In the genomic region with DNA sequence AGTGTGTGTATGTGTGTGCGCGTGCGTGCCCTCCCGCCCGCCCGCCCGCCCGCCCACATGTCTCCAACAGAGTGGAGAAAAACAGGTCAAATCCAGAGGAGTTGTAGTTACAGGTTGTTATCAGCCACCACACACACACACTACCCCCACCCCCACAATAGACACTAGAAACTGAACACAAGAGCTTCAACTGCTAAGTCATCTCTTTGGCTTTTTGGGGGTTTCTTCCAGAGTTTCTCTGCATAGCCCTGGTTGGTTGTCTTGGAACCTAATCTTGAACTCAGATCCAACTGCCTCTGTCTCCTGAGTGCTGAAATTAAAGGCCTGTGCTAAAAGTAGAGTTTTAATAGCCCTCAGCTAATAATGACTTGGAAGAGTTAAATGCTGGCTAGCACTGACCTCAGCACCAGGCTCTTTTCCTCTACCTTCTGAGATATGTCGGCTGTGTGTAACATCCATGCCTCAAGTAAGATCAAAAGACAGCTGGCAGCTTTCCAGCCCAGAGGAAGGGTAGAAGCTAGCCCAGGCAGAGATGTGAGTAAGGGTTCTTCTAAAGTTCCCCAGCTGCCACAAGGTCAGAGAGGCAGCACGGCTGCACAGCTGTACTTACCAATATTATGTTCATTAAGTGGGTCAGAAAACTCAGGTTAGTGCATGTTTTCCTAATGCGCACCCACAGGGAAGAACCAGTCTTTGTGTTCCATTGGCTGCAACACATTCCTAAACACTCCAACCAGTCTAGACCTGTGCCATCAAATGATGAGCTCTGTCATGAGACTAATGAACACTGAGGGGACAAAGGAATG, we compare ENCODE assay signal across 8 mouse cellular contexts. TPM values are rescaled to one million over a fixed set of nuclear protein-coding genes. Genes with fewer than 3 reads are reported as not detected.
DNase-seq lines count a peak whose midpoint lies in the region; ATAC-seq and TF ChIP-seq lines count a peak whose summit lies in the region.
"Had no signal": no experiment of that assay in that cellular context is flagged by ENCODE, and none has a peak within 500 bp of the region (broad histone marks: within the 10 kb centered on the region; RNA-seq: fewer than 3 reads in every experiment).

No protein-coding gene starts in this region.

- WGBS in stomach, postnatal 0 days: 68% methylated on average over 11 of the region's 11 CpGs

- H3K9me3 ChIP-seq in stomach, postnatal 0 days (ENCODE audit: control insufficient read depth, low read length): no peaks in the 10 kb centered on the region
- H3K9me3 ChIP-seq: neural tube, embryonic 15.5 days had no signal

- no peaks in the 10 kb centered on the region for H3K27me3 ChIP-seq in stomach, postnatal 0 days (ENCODE audit: control insufficient read depth, insufficient read depth, low read length)
- H3K27me3 ChIP-seq: neural tube, embryonic 15.5 days had no signal

- no peak overlapping the region for H3K4me3 ChIP-seq in stomach, postnatal 0 days (ENCODE audit: low read depth, low read length)
- H3K4me3 ChIP-seq: neural tube, embryonic 15.5 days had no signal

- peak; percentile 18 for DNase-seq in lung, postnatal 10 days
- DNase-seq in lung, postnatal 4 days: no peak
- DNase-seq in brain, embryonic 14.5 days (ENCODE audit: low read depth): peak; percentile 10
- DNase-seq in kidney, postnatal 10 days: peak; percentile 63
- no peak for DNase-seq in stomach, postnatal 0 days (ENCODE audit: low spot score)
- no peak for DNase-seq in layer of hippocampus, adult 11-12 months (ENCODE audit: low spot score)
- no peak for DNase-seq in urinary bladder, adult 18-20 months (ENCODE audit: low spot score in 2 of 2)

- H3K4me1 ChIP-seq in stomach, postnatal 0 days (replicated peaks; ENCODE audit: control insufficient read depth, insufficient read depth): peaks cover 7% of the 10 kb centered on the region

- peak; percentile 37; the same call in 1 of the 2 replicates for ATAC-seq in stomach, postnatal 0 days (ENCODE audit: low FRiP score, low TSS enrichment)

- peak overlapping the region; percentile 80 for H3K27ac ChIP-seq in stomach, postnatal 0 days (replicated peaks)
- H3K27ac ChIP-seq: neural tube, embryonic 15.5 days had no signal

- H3K4me2 ChIP-seq in stomach, postnatal 0 days (replicated peaks; ENCODE audit: low read depth): no peak overlapping the region; the same call in 1 of the 2 replicates
- H3K4me2 ChIP-seq: neural tube, embryonic 15.5 days had no signal

- no peak overlapping the region for H3K9ac ChIP-seq in stomach, postnatal 0 days (ENCODE audit: low read length)
- H3K9ac ChIP-seq: neural tube, embryonic 15.5 days had no signal

- H3K36me3 ChIP-seq in stomach, postnatal 0 days (ENCODE audit: control insufficient read depth, insufficient read depth, low read length): peaks cover 5% of the 10 kb centered on the region

- TF ChIP-seq CTCF in brain, embryonic 14.5 days (IDR thresholded peaks at IDR 0.05; ENCODE audit: borderline replicate concordance, extremely low read depth, insufficient read depth, insufficient read length): no peak
- no peak for TF ChIP-seq CTCF in stomach, postnatal 0 days (IDR thresholded peaks at IDR 0.05; ENCODE audit: low read depth)

- peak; percentile 65 for TF ChIP-seq EP300 in stomach, postnatal 0 days (optimal IDR thresholded peaks at IDR 0.05)

- TF ChIP-seq POLR2A in brain, embryonic 14.5 days (IDR thresholded peaks at IDR 0.05; ENCODE audit: borderline replicate concordance, extremely low read depth, insufficient read depth, insufficient read length, poor library complexity, severe bottlenecking): no peak

RNA-seq across cellular contexts. Expression of a gene that starts 26.8 kb away (rescaled TPM):
- polyA plus RNA-seq in brain, embryonic 14.5 days (2012; rRNA removed): not detected in 2 replicates
- 17.9 and 22.2 TPM in 2 replicates for polyA plus RNA-seq in stomach, postnatal 0 days (2015; fragmentation: Nextera tagmentation; extraction: Ambion mirVana)

RNA-seq across cellular contexts. Expression of a gene that starts 47.8 kb away (rescaled TPM):
- polyA plus RNA-seq in brain, embryonic 14.5 days (2012; rRNA removed): 25.1 and 27.0 TPM in 2 replicates
- polyA plus RNA-seq in stomach, postnatal 0 days (2015; fragmentation: Nextera tagmentation; extraction: Ambion mirVana): 70.6 and 73.8 TPM in 2 replicates

Comparison
In these comparisons a context has a peak if more than half of its experiments do, and no peak if none do; other contexts are left out.
1. DNase-seq: peak in lung, postnatal 10 days (single experiment), brain, embryonic 14.5 days (single experiment) and kidney, postnatal 10 days (single experiment); none in lung, postnatal 4 days (0 of 2), stomach, postnatal 0 days (single experiment), layer of hippocampus, adult 11-12 months (single experiment) and urinary bladder, adult 18-20 months (0 of 2).
2. RNA of a gene that starts 26.8 kb away (polyA plus RNA-seq): 17.9 to 22.2 TPM in stomach, postnatal 0 days; not detected in brain, embryonic 14.5 days; every median in the first group is over 10 times any median in the second.